Mouse (Mus musculus): ENCODE measurements at regions not wholly inside any gene's neighbourhood (a gene's known extent, or its start where the extent isn't known, plus 50 kb on each side); places are given as distances from the start of the nearest gene placed in this dataset.

- WGBS = 42% methylated on average over 14 of the region's 14 CpGs
- peak; percentile 46; the same call in 1 of the 2 replicates for ATAC-seq (ENCODE audit: low FRiP score)
Observed at GRCm38 (mm10) chr9:41212943-41213529, 51.5 kb upstream of the Ubash3b start.

DNA sequence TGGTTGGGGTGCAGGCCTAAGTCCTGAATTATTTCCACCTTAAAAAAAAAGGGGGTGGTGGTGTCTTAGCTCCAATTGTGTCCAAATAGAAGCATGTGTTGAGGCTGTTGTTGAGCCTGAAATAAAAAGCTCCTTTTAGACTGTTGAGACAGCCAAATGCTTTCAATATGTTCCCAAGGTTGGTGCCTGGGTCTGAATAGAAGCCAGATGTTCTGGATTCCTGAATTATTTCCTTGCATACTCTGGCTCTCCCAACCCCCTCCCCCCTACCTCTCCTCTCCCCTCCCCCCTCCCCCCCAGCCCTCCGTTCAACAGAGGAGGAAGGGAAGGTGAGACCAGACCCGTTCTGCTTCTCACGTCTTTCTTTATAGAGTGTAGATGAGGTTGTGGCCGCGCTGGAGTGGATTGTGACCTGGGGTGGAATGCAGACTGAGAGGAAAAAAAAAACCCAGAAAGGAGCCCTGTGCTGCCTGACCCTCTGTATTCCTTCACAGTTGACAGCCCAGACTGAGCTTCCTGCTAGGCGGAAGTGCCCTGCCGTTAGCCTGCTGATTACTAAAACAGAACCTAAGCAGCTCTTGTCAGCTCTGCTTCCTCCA is 50.9 kb upstream of the Ubash3b start:
- Histone ChIP-seq H3K9ac (peak overlapping the region; percentile 56), H3K4me1 (replicated peaks) (peaks cover 19% of the 10 kb centered on the region), H3K9me3 (no peaks in the 10 kb centered on the region), H3K4me3 (no peak overlapping the region), H3K36me3 (no peaks in the 10 kb centered on the region), H3K4me2 (peak overlapping the region; percentile 42), H3K27me3 (no peaks in the 10 kb centered on the region), H3K27ac (peak overlapping the region; percentile 85)
- 0 out of 2 replicates have a peak, but pooled peaks have one; percentile 7 for ATAC-seq (ENCODE audit: low FRiP score)
- WGBS = under 1% methylated on average over 7 of the region's 7 CpGs

More at GRCm38 (mm10) chr9:41212943-41213529, 51.5 kb upstream of the Ubash3b start:
- Histone ChIP-seq H3K4me1 (replicated peaks) (peaks cover 19% of the 10 kb centered on the region), H3K27me3 (no peaks in the 10 kb centered on the region), H3K9ac (peak overlapping the region; percentile 56), H3K27ac (peak overlapping the region; percentile 85), H3K9me3 (no peaks in the 10 kb centered on the region), H3K4me2 (peak overlapping the region; percentile 42), H3K4me3 (no peak overlapping the region), H3K36me3 (no peaks in the 10 kb centered on the region)

GRCm38 (mm10) chr9:41211865-41212302 is 50.4 kb upstream of the Ubash3b start:
- ATAC-seq (ENCODE audit: low FRiP score) = no peak
- Histone ChIP-seq H3K9me3 (no peaks in the 10 kb centered on the region), H3K27me3 (no peaks in the 10 kb centered on the region), H3K4me1 (replicated peaks) (peaks cover 23% of the 10 kb centered on the region), H3K27ac (peak overlapping the region; percentile 85), H3K9ac (no peak overlapping the region), H3K4me2 (no peak overlapping the region), H3K4me3 (no peak overlapping the region), H3K36me3 (no peaks in the 10 kb centered on the region)
- 49% methylated on average over 10 of the region's 10 CpGs for WGBS

MicroRNAs encoded in the stretch of these regions (microRNA counts, 519-probe panel; counts per million panel counts)
- microRNA mmu-miR-100 (5,590 counts per million, percentile 93 among the panel's probes with 10 or more counts), microRNA mmu-miR-125b-3p (3,923 counts per million, percentile 60 among the panel's probes with 10 or more counts)

Small RNA genes in the stretch of these regions (microRNA-seq; reads per million reads assigned to microRNA genes)
- gene Mir100 = 53,735 reads per million, percentile 99 among the genes with 10 or more reads in this experiment
- gene Mir125b-1 = 1,609 reads per million, percentile 80 among the genes with 10 or more reads in this experiment
- gene Mirlet7a-2 = 192 reads per million, percentile 58 among the genes with 10 or more reads in this experiment
